Mouse (Mus musculus) urinary bladder, postnatal 10 days (tissue): ENCODE data around the gene Abca9.

ENCODE experiments used
- DNase-seq: peaks from one replicate; pipeline ENCODE4 v3.0.0; 2022; ENCODE audit warnings: low spot score

Abca9 gene

GRCm38 (mm10) chr11:110061032-110061431, 107.0 kb downstream of the Abca9 start:
- DNase-seq: no peak

- DNase-seq: no peak
Observed at GRCm38 (mm10) chr11:110060127-110060526, 107.9 kb downstream of the Abca9 start.

DNA sequence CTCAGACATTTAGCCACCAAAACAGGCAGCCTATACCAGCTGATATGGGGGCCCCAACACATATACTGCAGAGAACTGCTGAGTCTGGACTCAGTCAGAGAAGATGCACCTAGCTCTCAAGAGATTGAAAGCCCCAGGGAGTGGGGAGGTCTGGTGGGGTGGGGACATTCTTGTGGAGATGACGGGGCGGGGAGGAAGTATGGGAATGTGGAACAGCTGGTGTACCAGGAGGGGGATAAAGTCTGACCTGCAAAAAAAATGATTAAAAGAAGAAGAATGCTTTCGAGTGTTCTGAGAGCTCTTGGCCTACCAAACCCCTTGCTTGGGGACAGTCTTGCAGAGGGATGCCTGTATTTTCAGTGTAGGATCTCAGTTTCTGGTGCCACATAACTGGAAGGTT, 114.3 kb downstream of the Abca9 start:
- DNase-seq: no peak
